Mouse (Mus musculus) embryonic facial prominence, embryonic 12.5 days (tissue): ENCODE results near the gene Zfp184. TPM values are rescaled to one million over a fixed set of nuclear protein-coding genes. Genes with fewer than 3 reads are reported as not detected.
A peak's percentile ranks its signal among the peaks of the same experiment; 100 is the strongest.

ENCODE experiments used
- ATAC-seq: fragments of 200-750 bp; cut with Nextera tagmentation; 2 replicates; pipeline ENCODE4 v1.8.0; 2017; ENCODE audit not compliant: insufficient number of reproducible peaks, insufficient read depth, low FRiP score, low TSS enrichment
- H3K27ac ChIP-seq: fragments of 300-500 bp; sonication (generic); 2 replicates; pipeline ENCODE4 v1.5.1; 2016; ENCODE audit warnings: mild to moderate bottlenecking
- H3K27me3 ChIP-seq: fragments of 300-500 bp; sonication (generic); 2 replicates; pipeline ENCODE4 v1.6.1; 2016; ENCODE audit warnings: mild to moderate bottlenecking, moderate library complexity
- H3K36me3 ChIP-seq: fragments of 300-500 bp; sonication (generic); 2 replicates; pipeline ENCODE4 v1.6.1; 2016; ENCODE audit warnings: mild to moderate bottlenecking
- H3K4me1 ChIP-seq: fragments of 300-500 bp; sonication (generic); 2 replicates; pipeline ENCODE4 v1.6.1; 2016
- H3K4me2 ChIP-seq: fragments of 300-500 bp; sonication (generic); replicated peaks from 2 replicates; pipeline ENCODE4 v1.6.1; 2016; ENCODE audit warnings: mild to moderate bottlenecking, moderate library complexity
- H3K4me3 ChIP-seq: fragments of 300-500 bp; sonication (generic); 2 replicates; pipeline ENCODE4 v1.5.1; 2016; ENCODE audit warnings: mild to moderate bottlenecking
- H3K9ac ChIP-seq: fragments of 300-500 bp; sonication (generic); 2 replicates; pipeline ENCODE4 v1.6.1; 2016; ENCODE audit warnings: mild to moderate bottlenecking, moderate library complexity
- H3K9me3 ChIP-seq: fragments of 300-500 bp; sonication (generic); 2 replicates; pipeline ENCODE4 v1.6.1; 2016; ENCODE audit warnings: mild to moderate bottlenecking, moderate library complexity
- WGBS: fragments of 180-500 bp; shearing (Covaris S2); methylation state at CpG from one replicate; pipeline ENCODE4 v1.1.7; 2016; 5-methylcytosine and 5-hydroxymethylcytosine counted together
- polyA plus RNA-seq: library from polyadenylated mRNA; unstranded; fragments of >200 nt; fragmentation: Nextera tagmentation; extraction: Ambion mirVana; gene quantifications from 2 replicates; pipeline ENCODE4 v1.2.1, GENCODE M21; 2016

Gene Zfp184
- polyA plus RNA-seq, 1 experiment from 2014 or later = 21.7 TPM

GRCm38 (mm10) chr13:21913854-21914253 lies 31.0 kb upstream of the Zfp184 start:
- WGBS = 10% methylated on average over 8 of the region's 8 CpGs
- Histone ChIP-seq H3K4me3 (peak overlapping the region; percentile 24), H3K36me3 (no peaks in the 10 kb centered on the region), H3K27ac (no peak overlapping the region), H3K4me1 (no peaks in the 10 kb centered on the region; the same call in 1 of the 2 replicates), H3K9me3 (no peaks in the 10 kb centered on the region), H3K27me3 (peaks cover 11% of the 10 kb centered on the region; the same call in 1 of the 2 replicates), H3K9ac (no peak overlapping the region), H3K4me2 (peak overlapping the region; percentile 37)
- ATAC-seq = no peak

- H3K27ac ChIP-seq = no peak overlapping the region
- H3K9ac ChIP-seq = no peak overlapping the region
- no peak for ATAC-seq
These were observed 30.3 kb upstream of the Zfp184 start for GRCm38 (mm10) chr13:21914599-21914998.

GRCm38 (mm10) chr13:21915487-21915886 lies 29.4 kb upstream of the Zfp184 start:
- Histone ChIP-seq H3K9me3 (no peaks in the 10 kb centered on the region), H3K27me3 (peaks cover 11% of the 10 kb centered on the region; the same call in 1 of the 2 replicates), H3K27ac (no peak overlapping the region), H3K9ac (no peak overlapping the region), H3K4me2 (no peak overlapping the region), H3K36me3 (no peaks in the 10 kb centered on the region), H3K4me3 (no peak overlapping the region), H3K4me1 (no peaks in the 10 kb centered on the region; the same call in 1 of the 2 replicates)
- ATAC-seq = no peak
- WGBS = 49% methylated on average over 5 of the region's 5 CpGs

More at GRCm38 (mm10) chr13:21914599-21914998, 30.3 kb upstream of the Zfp184 start:
- WGBS = 2% methylated on average over 14 of the region's 14 CpGs
- Histone ChIP-seq H3K4me1 (no peaks in the 10 kb centered on the region; the same call in 1 of the 2 replicates), H3K36me3 (no peaks in the 10 kb centered on the region), H3K4me3 (peak overlapping the region; percentile 24), H3K4me2 (peak overlapping the region; percentile 37), H3K27me3 (peaks cover 11% of the 10 kb centered on the region; the same call in 1 of the 2 replicates), H3K9me3 (no peaks in the 10 kb centered on the region)

GRCm38 (mm10) chr13:21916056-21916455 lies 28.8 kb upstream of the Zfp184 start:
- no peak overlapping the region for H3K9ac ChIP-seq
- 54% methylated on average over 6 of the region's 6 CpGs for WGBS
- no peak overlapping the region for H3K4me2 ChIP-seq
- H3K36me3 ChIP-seq = no peaks in the 10 kb centered on the region
- H3K27ac ChIP-seq = no peak overlapping the region
- H3K4me1 ChIP-seq = no peaks in the 10 kb centered on the region; the same call in 1 of the 2 replicates
- no peak for ATAC-seq
- H3K9me3 ChIP-seq = no peaks in the 10 kb centered on the region
- H3K27me3 ChIP-seq = peaks cover 11% of the 10 kb centered on the region; the same call in 1 of the 2 replicates
- H3K4me3 ChIP-seq = no peak overlapping the region

GRCm38 (mm10) chr13:21917040-21917439 lies 27.9 kb upstream of the Zfp184 start:
- no peak overlapping the region for H3K9ac ChIP-seq
- H3K4me3 ChIP-seq = peak overlapping the region; percentile 44
- no peaks in the 10 kb centered on the region; the same call in 1 of the 2 replicates for H3K4me1 ChIP-seq
- H3K4me2 ChIP-seq = peak overlapping the region; percentile 77
- no peak for ATAC-seq
- no peak overlapping the region for H3K27ac ChIP-seq
- WGBS = 4% methylated on average over 13 of the region's 13 CpGs
- peaks cover 11% of the 10 kb centered on the region; the same call in 1 of the 2 replicates for H3K27me3 ChIP-seq
- H3K36me3 ChIP-seq = no peaks in the 10 kb centered on the region
- no peaks in the 10 kb centered on the region for H3K9me3 ChIP-seq

GRCm38 (mm10) chr13:21917480-21917879 lies 27.4 kb upstream of the Zfp184 start:
- Histone ChIP-seq H3K27me3 (peaks cover 11% of the 10 kb centered on the region; the same call in 1 of the 2 replicates), H3K4me3 (peak overlapping the region; percentile 44), H3K4me2 (peak overlapping the region; percentile 77), H3K9ac (peak overlapping the region; percentile 25; the same call in 1 of the 2 replicates), H3K4me1 (no peaks in the 10 kb centered on the region; the same call in 1 of the 2 replicates), H3K27ac (no peak overlapping the region), H3K36me3 (no peaks in the 10 kb centered on the region), H3K9me3 (no peaks in the 10 kb centered on the region)
- WGBS = 1% methylated on average over 11 of the region's 11 CpGs
- no peak for ATAC-seq

- no peak for ATAC-seq
These were observed 26.9 kb upstream of the Zfp184 start for GRCm38 (mm10) chr13:21917992-21918391.

GRCm38 (mm10) chr13:21918570-21919419 lies 26.1 kb upstream of the Zfp184 start:
- H3K4me3 ChIP-seq = peak overlapping the region; percentile 44
- H3K4me1 ChIP-seq = no peaks in the 10 kb centered on the region; the same call in 1 of the 2 replicates
- no peak overlapping the region for H3K27ac ChIP-seq
- H3K27me3 ChIP-seq = peaks cover 11% of the 10 kb centered on the region; the same call in 1 of the 2 replicates
- no peaks in the 10 kb centered on the region for H3K9me3 ChIP-seq
- ATAC-seq = peak; percentile 75; the same call in 1 of the 2 replicates
- WGBS = under 1% methylated on average over 38 of the region's 38 CpGs
- H3K9ac ChIP-seq = peak overlapping the region; percentile 10
- peak overlapping the region; percentile 77 for H3K4me2 ChIP-seq
- H3K36me3 ChIP-seq = no peaks in the 10 kb centered on the region

More at GRCm38 (mm10) chr13:21917992-21918391, 26.9 kb upstream of the Zfp184 start:
- Histone ChIP-seq H3K9ac (peak overlapping the region; percentile 25; the same call in 1 of the 2 replicates), H3K4me1 (no peaks in the 10 kb centered on the region; the same call in 1 of the 2 replicates), H3K4me2 (peak overlapping the region; percentile 77), H3K36me3 (no peaks in the 10 kb centered on the region), H3K27me3 (peaks cover 11% of the 10 kb centered on the region; the same call in 1 of the 2 replicates), H3K4me3 (peak overlapping the region; percentile 44), H3K27ac (no peak overlapping the region), H3K9me3 (no peaks in the 10 kb centered on the region)
- WGBS = under 1% methylated on average over 16 of the region's 16 CpGs

- H3K4me3 ChIP-seq = no peak overlapping the region
These were observed 25.0 kb upstream of the Zfp184 start for GRCm38 (mm10) chr13:21919836-21920431.

GRCm38 (mm10) chr13:21920681-21921233 lies 24.1 kb upstream of the Zfp184 start:
- peaks cover 3% of the 10 kb centered on the region; the same call in 1 of the 2 replicates for H3K27me3 ChIP-seq
- ATAC-seq = no peak
- WGBS = 21% methylated on average over 8 of the region's 8 CpGs

More at GRCm38 (mm10) chr13:21919836-21920431, 25.0 kb upstream of the Zfp184 start:
- no peaks in the 10 kb centered on the region for H3K4me1 ChIP-seq
- ATAC-seq = no peak
- peaks cover 11% of the 10 kb centered on the region; the same call in 1 of the 2 replicates for H3K27me3 ChIP-seq
- no peaks in the 10 kb centered on the region for H3K9me3 ChIP-seq
- H3K9ac ChIP-seq = no peak overlapping the region
- H3K27ac ChIP-seq = no peak overlapping the region
- H3K4me2 ChIP-seq = no peak overlapping the region
- no peaks in the 10 kb centered on the region for H3K36me3 ChIP-seq
- 5% methylated on average over 11 of the region's 11 CpGs for WGBS

GRCm38 (mm10) chr13:21923417-21923816 lies 21.5 kb upstream of the Zfp184 start:
- H3K27me3 ChIP-seq = no peaks in the 10 kb centered on the region
- H3K4me3 ChIP-seq = no peak overlapping the region
- H3K27ac ChIP-seq = no peak overlapping the region
- no peak for ATAC-seq
- no peaks in the 10 kb centered on the region for H3K9me3 ChIP-seq
- no peaks in the 10 kb centered on the region for H3K36me3 ChIP-seq
- no peak overlapping the region for H3K4me2 ChIP-seq
- H3K9ac ChIP-seq = no peak overlapping the region
- H3K4me1 ChIP-seq = no peaks in the 10 kb centered on the region

More at GRCm38 (mm10) chr13:21920681-21921233, 24.1 kb upstream of the Zfp184 start:
- Histone ChIP-seq H3K9ac (no peak overlapping the region), H3K4me1 (no peaks in the 10 kb centered on the region), H3K36me3 (no peaks in the 10 kb centered on the region), H3K4me2 (no peak overlapping the region), H3K4me3 (no peak overlapping the region), H3K27ac (no peak overlapping the region), H3K9me3 (no peaks in the 10 kb centered on the region)
